Mouse (Mus musculus): ENCODE data around the gene Dhx9. TPM values are rescaled to one million over a fixed set of nuclear protein-coding genes. Genes with fewer than 3 reads are reported as not detected.

Dhx9 gene
- total and polyA plus RNA-seq, 2 experiments from 2014 or later, result 32.0 to 109 TPM

DNA sequence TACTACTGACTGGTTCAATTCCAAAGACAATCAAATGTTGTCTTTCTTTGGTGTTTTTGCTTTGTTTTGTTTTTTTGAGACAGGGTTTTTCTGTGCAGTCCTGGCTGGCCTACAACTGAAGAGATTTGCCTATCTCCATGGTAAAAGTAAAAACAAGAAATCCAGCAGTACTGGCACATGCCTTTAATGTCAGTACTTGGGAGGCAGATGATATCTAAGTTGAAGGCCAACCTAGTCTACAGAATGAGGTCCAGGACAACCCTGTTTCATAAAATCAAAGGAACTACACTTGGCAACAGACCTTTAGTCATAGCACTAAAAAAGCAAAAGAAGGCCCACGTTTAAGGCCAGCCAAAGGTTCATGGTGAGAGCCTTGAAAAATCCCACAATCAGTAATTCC lies 25.7 kb downstream of the Dhx9 start:
- no peaks in the 10 kb centered on the region for H3K9me3 ChIP-seq (ENCODE audit: low read length)
- H3K9ac ChIP-seq, result no peak overlapping the region
- TF ChIP-seq CTCF (IDR thresholded peaks at IDR 0.05; ENCODE audit: low read depth), result no peak
- no peak overlapping the region for H3K4me2 ChIP-seq (ENCODE audit: low read depth)
- no peak overlapping the region for H3K4me3 ChIP-seq (ENCODE audit: low read depth, low read length)
- no peaks in the 10 kb centered on the region for H3K4me1 ChIP-seq (ENCODE audit: insufficient read depth)
- no peak for ATAC-seq
- DNase-seq, result no peak
- H3K27ac ChIP-seq (ENCODE audit: low read depth, low read length), result no peak overlapping the region
- 75% methylated on average over 1 of the region's 1 CpGs for WGBS
- peaks cover 63% of the 10 kb centered on the region for H3K36me3 ChIP-seq (ENCODE audit: insufficient read depth)
- H3K27me3 ChIP-seq (ENCODE audit: insufficient read depth, low read length), result no peaks in the 10 kb centered on the region

- no peak overlapping the region for H3K4me2 ChIP-seq (ENCODE audit: low read depth)
- DNase-seq (no peak), ATAC-seq (peak; percentile 23; the same call in 1 of the 2 replicates)
- TF ChIP-seq CTCF (IDR thresholded peaks at IDR 0.05; ENCODE audit: low read depth), result no peak
- peaks cover 55% of the 10 kb centered on the region for H3K36me3 ChIP-seq (ENCODE audit: insufficient read depth)
- no peak overlapping the region for H3K9ac ChIP-seq
- no peak overlapping the region for H3K27ac ChIP-seq (ENCODE audit: low read depth, low read length)
- H3K27me3 ChIP-seq (ENCODE audit: insufficient read depth, low read length), result no peaks in the 10 kb centered on the region
- no peaks in the 10 kb centered on the region for H3K4me1 ChIP-seq (ENCODE audit: insufficient read depth)
- H3K4me3 ChIP-seq (ENCODE audit: low read depth, low read length), result no peak overlapping the region
- 89% methylated on average over 5 of the region's 5 CpGs for WGBS
- no peaks in the 10 kb centered on the region for H3K9me3 ChIP-seq (ENCODE audit: low read length)
Observed at GRCm38 (mm10) chr1:153456137-153456536, 31.3 kb downstream of the Dhx9 start.

DNA sequence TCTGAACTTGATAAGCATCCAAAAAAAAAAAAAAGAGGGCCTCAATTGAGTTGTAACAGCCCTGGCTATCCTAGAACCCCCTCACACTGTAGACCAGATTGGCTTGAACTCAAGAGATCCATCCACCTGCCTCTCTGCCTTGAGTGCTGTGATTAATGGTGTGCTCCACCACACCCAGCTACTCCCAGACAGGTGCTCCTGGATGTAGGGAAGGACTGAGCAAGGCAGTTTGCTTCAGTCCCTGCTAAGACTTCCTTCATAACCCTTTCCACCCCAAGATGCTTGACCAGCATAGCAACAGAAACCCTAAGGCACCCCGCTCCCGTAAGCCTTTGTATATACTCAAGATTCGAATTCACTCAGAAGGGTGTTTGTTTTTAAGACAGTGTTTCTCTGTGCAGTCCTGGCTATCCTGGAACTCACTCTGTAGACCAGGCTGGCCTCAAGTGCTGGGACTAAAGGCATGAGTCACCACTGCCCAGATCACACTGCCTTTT lies 34.3 kb downstream of the Dhx9 start:
- Histone ChIP-seq H3K27me3 (ENCODE audit: insufficient read depth, low read length) (no peaks in the 10 kb centered on the region), H3K36me3 (ENCODE audit: insufficient read depth) (peaks cover 39% of the 10 kb centered on the region)

DNA sequence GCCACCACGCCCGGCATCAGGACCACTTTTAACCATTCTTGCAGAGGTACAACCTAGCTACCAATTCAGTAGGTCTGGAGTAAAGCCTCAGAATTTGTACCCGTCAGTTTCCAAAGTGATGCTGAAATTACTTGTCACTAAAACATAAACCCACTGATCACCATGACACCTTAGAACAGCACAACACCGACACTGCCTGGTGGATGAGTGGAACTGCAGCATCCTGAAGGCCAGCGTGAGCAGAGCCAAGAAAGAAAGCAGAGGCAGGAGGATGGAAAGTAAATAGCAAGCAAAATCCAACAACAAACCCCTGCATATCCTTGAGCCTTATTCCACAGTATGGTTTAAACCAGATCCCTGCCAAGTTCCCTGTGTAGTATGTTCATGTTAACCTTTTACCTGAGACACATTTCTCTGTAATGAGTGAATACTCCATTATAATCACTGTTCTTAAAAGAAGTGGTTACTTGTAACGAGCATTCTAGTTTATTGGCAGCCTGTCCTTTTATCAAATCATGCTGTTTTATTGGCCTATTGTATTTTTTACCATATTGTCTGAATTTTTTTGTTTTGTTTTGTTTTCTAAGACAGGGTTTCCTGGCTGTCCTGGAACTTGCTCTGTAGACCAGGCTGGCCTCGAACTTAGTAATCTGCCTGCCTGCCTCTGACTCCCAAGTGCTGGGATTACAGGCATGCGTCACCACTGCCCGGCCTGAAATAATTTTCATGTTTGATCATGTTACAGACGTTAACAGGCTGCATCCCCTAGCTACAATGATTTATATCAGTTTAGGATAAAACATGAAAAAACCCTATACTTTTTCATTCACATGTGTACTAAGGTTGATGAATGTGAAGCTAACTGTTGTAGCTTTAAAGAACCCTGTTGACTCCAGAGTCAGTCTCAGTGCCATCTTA lies 36.0 kb downstream of the Dhx9 start:
- Histone ChIP-seq H3K4me2 (ENCODE audit: low read depth) (no peak overlapping the region), H3K27ac (ENCODE audit: low read depth, low read length) (no peak overlapping the region), H3K9ac (no peak overlapping the region), H3K36me3 (ENCODE audit: insufficient read depth) (peaks cover 32% of the 10 kb centered on the region), H3K9me3 (ENCODE audit: low read length) (no peaks in the 10 kb centered on the region), H3K27me3 (ENCODE audit: insufficient read depth, low read length) (no peaks in the 10 kb centered on the region), H3K4me1 (ENCODE audit: insufficient read depth) (no peaks in the 10 kb centered on the region), H3K4me3 (ENCODE audit: low read depth, low read length) (no peak overlapping the region)
- DNase-seq (peak; percentile 61), ATAC-seq (peak; percentile 71)
- WGBS, result 69% methylated on average over 10 of the region's 10 CpGs
- TF ChIP-seq CTCF (IDR thresholded peaks at IDR 0.05; ENCODE audit: low read depth), result peak; percentile 76

More for the DNA sequence above, 34.3 kb downstream of the Dhx9 start:
- no peak overlapping the region for H3K9ac ChIP-seq
- no peak overlapping the region for H3K4me2 ChIP-seq (ENCODE audit: low read depth)
- WGBS, result 87% methylated on average over 3 of the region's 3 CpGs
- no peaks in the 10 kb centered on the region for H3K4me1 ChIP-seq (ENCODE audit: insufficient read depth)
- H3K27ac ChIP-seq (ENCODE audit: low read depth, low read length), result no peak overlapping the region
- no peak overlapping the region for H3K4me3 ChIP-seq (ENCODE audit: low read depth, low read length)
- TF ChIP-seq CTCF (IDR thresholded peaks at IDR 0.05; ENCODE audit: low read depth), result no peak
- DNase-seq (no peak), ATAC-seq (no peak)
- H3K9me3 ChIP-seq (ENCODE audit: low read length), result no peaks in the 10 kb centered on the region

- Histone ChIP-seq H3K27me3 (ENCODE audit: insufficient read depth, low read length) (no peaks in the 10 kb centered on the region), H3K27ac (ENCODE audit: low read depth, low read length) (no peak overlapping the region), H3K4me1 (ENCODE audit: insufficient read depth) (no peaks in the 10 kb centered on the region), H3K4me2 (ENCODE audit: low read depth) (no peak overlapping the region), H3K9ac (no peak overlapping the region), H3K36me3 (ENCODE audit: insufficient read depth) (peaks cover 11% of the 10 kb centered on the region), H3K9me3 (ENCODE audit: low read length) (no peaks in the 10 kb centered on the region), H3K4me3 (ENCODE audit: low read depth, low read length) (no peak overlapping the region)
- ATAC-seq, result peak; percentile 16; the same call in 1 of the 2 replicates
- no peak for DNase-seq
- 96% methylated on average over 20 of the region's 20 CpGs for WGBS
- TF ChIP-seq CTCF (IDR thresholded peaks at IDR 0.05; ENCODE audit: low read depth), result no peak
Observed at GRCm38 (mm10) chr1:153446120-153446831, 41.2 kb downstream of the Dhx9 start.

DNA sequence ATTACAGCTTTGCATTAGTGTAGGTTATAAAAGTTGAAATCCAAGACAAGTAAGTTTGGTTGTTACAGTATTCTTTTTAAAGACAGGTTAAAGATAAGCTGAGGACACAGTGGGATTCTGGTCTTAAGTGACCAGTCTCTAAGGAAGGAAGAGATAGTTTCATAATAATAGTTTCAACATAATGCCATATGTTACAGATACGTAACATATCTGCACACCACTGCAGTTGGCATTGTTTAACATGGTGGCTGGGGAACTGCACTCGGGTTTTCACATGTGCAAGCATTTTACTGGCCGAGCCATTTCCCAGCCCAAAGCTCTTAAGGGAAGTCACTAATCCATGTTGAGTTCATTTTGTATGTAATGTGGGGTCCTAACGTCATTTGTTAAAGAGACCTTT lies 43.8 kb downstream of the Dhx9 start:
- H3K9ac ChIP-seq, result no peak overlapping the region
- H3K4me1 ChIP-seq (ENCODE audit: insufficient read depth), result no peaks in the 10 kb centered on the region
- no peak for ATAC-seq
- 0 out of 2 replicates have a peak, but pooled peaks cover 3% of the 10 kb centered on the region for H3K36me3 ChIP-seq (ENCODE audit: insufficient read depth)
- no peaks in the 10 kb centered on the region for H3K9me3 ChIP-seq (ENCODE audit: low read length)
- no peaks in the 10 kb centered on the region for H3K27me3 ChIP-seq (ENCODE audit: insufficient read depth, low read length)
- no peak overlapping the region for H3K4me3 ChIP-seq (ENCODE audit: low read depth, low read length)
- DNase-seq, result no peak
- no peak for TF ChIP-seq CTCF (IDR thresholded peaks at IDR 0.05; ENCODE audit: low read depth)
- no peak overlapping the region for H3K27ac ChIP-seq (ENCODE audit: low read depth, low read length)
- H3K4me2 ChIP-seq (ENCODE audit: low read depth), result no peak overlapping the region
- 77% methylated on average over 4 of the region's 4 CpGs for WGBS

Data from forebrain, postnatal 0 days (tissue).